Comparison of ENCODE assay signal across 23 mouse cellular contexts in the genomic region with DNA sequence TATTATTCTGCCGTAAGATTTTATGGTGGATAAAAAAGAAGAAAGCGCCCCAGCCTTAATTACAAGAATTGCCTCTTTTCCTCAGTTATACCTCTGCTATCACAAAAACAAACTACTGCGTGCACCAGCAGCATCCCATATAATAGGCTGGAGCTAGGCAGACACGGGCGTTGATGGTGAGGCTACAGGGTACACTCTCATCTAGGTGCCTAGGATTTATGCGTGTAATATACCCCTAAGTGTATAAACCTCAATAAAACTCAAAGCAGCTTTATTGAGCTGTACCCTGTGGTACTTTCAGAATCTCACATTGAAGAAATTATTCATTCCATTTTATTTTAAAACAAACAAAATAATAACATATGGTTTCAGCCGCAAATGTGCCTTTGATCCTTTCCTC.
DNase-seq lines count a peak whose midpoint lies in the region; ATAC-seq lines count a peak whose summit lies in the region.
"Had no signal": no experiment of that assay in that cellular context is flagged by ENCODE, and none has a peak within 500 bp of the region (broad histone marks: within the 10 kb centered on the region; RNA-seq: fewer than 3 reads in every experiment).

No protein-coding gene starts in this region.

- no peak for DNase-seq in embryonic facial prominence, embryonic 10.5 days (ENCODE audit: low spot score)
- DNase-seq in neural tube, embryonic 10.5 days (ENCODE audit: extremely low spot score, low spot score), result no peak
- no peak for DNase-seq in left cerebral cortex, adult 8-10 months (ENCODE audit: low spot score in 2 of 2)
- DNase-seq: adrenal gland, adult 2 months; adrenal gland, postnatal 14 days; cerebellum, adult 11 months; cerebellum, adult 2 months; cerebellum, adult 9-11 months; cerebellum, postnatal 25 days; forebrain, postnatal 0 days; gastrocnemius, adult 2 months; gastrocnemius, postnatal 14 days; heart, adult 11 months; heart, postnatal 36 days had no signal

- 56% methylated on average over 7 of the region's 7 CpGs for WGBS in embryonic facial prominence, embryonic 13.5 days
- WGBS in embryonic facial prominence, embryonic 10.5 days, result 91% methylated on average over 7 of the region's 7 CpGs
- 89% methylated on average over 7 of the region's 7 CpGs for WGBS in hindbrain, embryonic 15.5 days
- WGBS in hindbrain, embryonic 12.5 days, result 96% methylated on average over 7 of the region's 7 CpGs
- WGBS in neural tube, embryonic 13.5 days, result 67% methylated on average over 7 of the region's 7 CpGs
- WGBS in forebrain, embryonic 16.5 days, result 92% methylated on average over 7 of the region's 7 CpGs

- H3K9ac ChIP-seq in embryonic facial prominence, embryonic 13.5 days, result no peak overlapping the region
- no peak overlapping the region for H3K9ac ChIP-seq in hindbrain, embryonic 15.5 days
- H3K9ac ChIP-seq in hindbrain, embryonic 12.5 days, result no peak overlapping the region
- no peak overlapping the region for H3K9ac ChIP-seq in neural tube, embryonic 13.5 days
- H3K9ac ChIP-seq in forebrain, embryonic 16.5 days (replicated peaks; ENCODE audit: low read depth, low read length), result no peak overlapping the region
- H3K9ac ChIP-seq: forebrain, embryonic 13.5 days; forebrain, postnatal 0 days had no signal

- ATAC-seq in embryonic facial prominence, embryonic 13.5 days (ENCODE audit: insufficient number of reproducible peaks, insufficient read depth, low FRiP score, low TSS enrichment, low read depth), result no peak
- no peak for ATAC-seq in hindbrain, embryonic 15.5 days (ENCODE audit: low FRiP score, low read depth)
- ATAC-seq in hindbrain, embryonic 12.5 days (ENCODE audit: low FRiP score), result no peak
- peak; percentile 65; the same call in 1 of the 2 replicates for ATAC-seq in neural tube, embryonic 13.5 days (ENCODE audit: low read depth)
- ATAC-seq in forebrain, embryonic 16.5 days, result no peak
- ATAC-seq: forebrain, embryonic 13.5 days; forebrain, postnatal 0 days; intestine, postnatal 0 days had no signal

- H3K27me3 ChIP-seq in embryonic facial prominence, embryonic 13.5 days, result peaks cover 15% of the 10 kb centered on the region
- H3K27me3 ChIP-seq in embryonic facial prominence, embryonic 10.5 days (replicated peaks; ENCODE audit: low read depth, poor library complexity, severe bottlenecking), result peaks cover 18% of the 10 kb centered on the region
- H3K27me3 ChIP-seq in hindbrain, embryonic 15.5 days, result no peaks in the 10 kb centered on the region
- no peaks in the 10 kb centered on the region for H3K27me3 ChIP-seq in hindbrain, embryonic 12.5 days
- H3K27me3 ChIP-seq in neural tube, embryonic 13.5 days, result no peaks in the 10 kb centered on the region
- H3K27me3 ChIP-seq in forebrain, embryonic 16.5 days (replicated peaks; ENCODE audit: control insufficient read depth, insufficient read depth, low read length), result no peaks in the 10 kb centered on the region
- H3K27me3 ChIP-seq: forebrain, embryonic 13.5 days had no signal

- H3K27ac ChIP-seq in embryonic facial prominence, embryonic 13.5 days, result no peak overlapping the region
- no peak overlapping the region for H3K27ac ChIP-seq in embryonic facial prominence, embryonic 10.5 days (replicated peaks)
- peak overlapping the region; percentile 53; the same call in 1 of the 2 replicates for H3K27ac ChIP-seq in hindbrain, embryonic 15.5 days (replicated peaks)
- H3K27ac ChIP-seq in hindbrain, embryonic 12.5 days, result no peak overlapping the region
- H3K27ac ChIP-seq in neural tube, embryonic 13.5 days (replicated peaks), result peak overlapping the region; percentile 89
- no peak overlapping the region for H3K27ac ChIP-seq in forebrain, embryonic 16.5 days (ENCODE audit: low read length)
- H3K27ac ChIP-seq: forebrain, embryonic 10.5 days; forebrain, embryonic 13.5 days; gastrocnemius, adult 2 months had no signal

- H3K4me2 ChIP-seq in embryonic facial prominence, embryonic 13.5 days, result peak overlapping the region; percentile 26; the same call in 1 of the 2 replicates
- no peak overlapping the region for H3K4me2 ChIP-seq in hindbrain, embryonic 15.5 days
- H3K4me2 ChIP-seq in hindbrain, embryonic 12.5 days (replicated peaks), result no peak overlapping the region
- H3K4me2 ChIP-seq in neural tube, embryonic 13.5 days, result no peak overlapping the region
- no peak overlapping the region for H3K4me2 ChIP-seq in forebrain, embryonic 16.5 days (ENCODE audit: low read length)
- H3K4me2 ChIP-seq: forebrain, embryonic 13.5 days; heart, embryonic 11.5 days had no signal

- H3K4me1 ChIP-seq in embryonic facial prominence, embryonic 13.5 days, result peaks cover 18% of the 10 kb centered on the region
- H3K4me1 ChIP-seq in embryonic facial prominence, embryonic 10.5 days, result peaks cover 5% of the 10 kb centered on the region; the same call in 1 of the 2 replicates
- peaks cover 15% of the 10 kb centered on the region for H3K4me1 ChIP-seq in hindbrain, embryonic 15.5 days (replicated peaks)
- peaks cover 23% of the 10 kb centered on the region for H3K4me1 ChIP-seq in hindbrain, embryonic 12.5 days
- H3K4me1 ChIP-seq in neural tube, embryonic 13.5 days (replicated peaks), result peaks cover 57% of the 10 kb centered on the region
- H3K4me1 ChIP-seq in forebrain, embryonic 16.5 days (replicated peaks; ENCODE audit: control insufficient read depth, insufficient read depth, low read length), result peaks cover 5% of the 10 kb centered on the region

- no peak overlapping the region for H3K4me3 ChIP-seq in embryonic facial prominence, embryonic 13.5 days
- H3K4me3 ChIP-seq in embryonic facial prominence, embryonic 10.5 days, result no peak overlapping the region
- H3K4me3 ChIP-seq in hindbrain, embryonic 15.5 days, result no peak overlapping the region
- H3K4me3 ChIP-seq in hindbrain, embryonic 12.5 days, result no peak overlapping the region
- no peak overlapping the region for H3K4me3 ChIP-seq in neural tube, embryonic 13.5 days
- no peak overlapping the region for H3K4me3 ChIP-seq in forebrain, embryonic 16.5 days (replicated peaks; ENCODE audit: low read length)
- H3K4me3 ChIP-seq: forebrain, embryonic 10.5 days; forebrain, embryonic 13.5 days; gastrocnemius, adult 2 months had no signal

- H3K36me3 ChIP-seq in embryonic facial prominence, embryonic 13.5 days, result no peaks in the 10 kb centered on the region
- no peaks in the 10 kb centered on the region for H3K36me3 ChIP-seq in embryonic facial prominence, embryonic 10.5 days (replicated peaks)
- H3K36me3 ChIP-seq in hindbrain, embryonic 15.5 days, result no peaks in the 10 kb centered on the region
- H3K36me3 ChIP-seq in hindbrain, embryonic 12.5 days, result no peaks in the 10 kb centered on the region
- no peaks in the 10 kb centered on the region for H3K36me3 ChIP-seq in neural tube, embryonic 13.5 days
- H3K36me3 ChIP-seq in forebrain, embryonic 16.5 days (ENCODE audit: control insufficient read depth, insufficient read depth), result no peaks in the 10 kb centered on the region
- H3K36me3 ChIP-seq: forebrain, embryonic 10.5 days had no signal

- H3K9me3 ChIP-seq in embryonic facial prominence, embryonic 13.5 days, result no peaks in the 10 kb centered on the region
- no peaks in the 10 kb centered on the region for H3K9me3 ChIP-seq in embryonic facial prominence, embryonic 10.5 days
- no peaks in the 10 kb centered on the region for H3K9me3 ChIP-seq in hindbrain, embryonic 15.5 days
- no peaks in the 10 kb centered on the region for H3K9me3 ChIP-seq in hindbrain, embryonic 12.5 days (replicated peaks)
- H3K9me3 ChIP-seq in neural tube, embryonic 13.5 days, result no peaks in the 10 kb centered on the region
- H3K9me3 ChIP-seq in forebrain, embryonic 16.5 days (ENCODE audit: control insufficient read depth, low read length), result no peaks in the 10 kb centered on the region
- H3K9me3 ChIP-seq: forebrain, embryonic 10.5 days; forebrain, embryonic 13.5 days had no signal

Comparison
In these comparisons a context has a peak if more than half of its experiments do, and no peak if none do; other contexts are left out.
1. H3K27ac ChIP-seq: peak in hindbrain, embryonic 15.5 days (single experiment) and neural tube, embryonic 13.5 days (single experiment); none in embryonic facial prominence, embryonic 13.5 days (single experiment), embryonic facial prominence, embryonic 10.5 days (single experiment), hindbrain, embryonic 12.5 days (single experiment) and forebrain, embryonic 16.5 days (single experiment).